Mouse (Mus musculus): ENCODE results near the gene Camk2g.

GRCm38 (mm10) chr14:20811779-20812406 is 18.0 kb upstream of the Camk2g start:
- TF ChIP-seq NRF1 (IDR thresholded peaks at IDR 0.05; ENCODE audit: insufficient read depth, low read depth, low read length, poor library complexity, severe bottlenecking) = no peak
- TF ChIP-seq RAD21 (IDR thresholded peaks at IDR 0.05; ENCODE audit: low read depth, low read length) = no peak
